Mouse (Mus musculus) lung, postnatal 0 days (tissue): ENCODE measurements around the gene Ap2a1. TPM values are rescaled to one million over a fixed set of nuclear protein-coding genes. Genes with fewer than 3 reads are reported as not detected.
A peak's percentile ranks its signal among the peaks of the same experiment; 100 is the strongest.

Source experiments
- ATAC-seq: fragments of 200-750 bp; cut with Nextera tagmentation; 2 replicates; pipeline ENCODE4 v1.8.0; 2017; ENCODE audit warnings: moderate library complexity
- DNase-seq: peaks from one replicate; pipeline ENCODE4 v3.0.0-alpha.2; 2016; ENCODE audit warnings: low spot score
- H3K27ac ChIP-seq: fragments of 300-500 bp; sonication (generic); 2 replicates; pipeline ENCODE4 v1.5.1; 2014; ENCODE audit warnings: antibody characterized with exemption, mild to moderate bottlenecking, low read length, mixed read lengths
- H3K27me3 ChIP-seq: fragments of 300-500 bp; sonication (generic); replicated peaks from 2 replicates; pipeline ENCODE4 v1.6.1; 2014; ENCODE audit warnings: low read length, mixed read lengths; ENCODE audit not compliant: insufficient read depth
- H3K36me3 ChIP-seq: fragments of 300-500 bp; sonication (generic); 2 replicates; pipeline ENCODE4 v1.6.1; 2014; ENCODE audit warnings: low read length, mixed read lengths; ENCODE audit not compliant: insufficient read depth
- H3K4me1 ChIP-seq: fragments of 300-500 bp; sonication (generic); 2 replicates; pipeline ENCODE4 v1.6.1; 2014; ENCODE audit warnings: antibody characterized with exemption, low read depth, low read length, mixed read lengths; ENCODE audit not compliant: insufficient read depth
- H3K4me2 ChIP-seq: fragments of 300-500 bp; sonication (generic); replicated peaks from 2 replicates; pipeline ENCODE4 v1.6.1; 2014; ENCODE audit warnings: low read depth, mild to moderate bottlenecking, low read length, moderate library complexity, mixed read lengths
- H3K4me3 ChIP-seq: fragments of 300-500 bp; sonication (generic); 2 replicates; pipeline ENCODE4 v1.5.1; 2014; ENCODE audit warnings: low read depth, low read length
- H3K9ac ChIP-seq: fragments of 300-500 bp; sonication (generic); replicated peaks from 2 replicates; pipeline ENCODE4 v1.6.1; 2014; ENCODE audit warnings: low read depth, mild to moderate bottlenecking
- H3K9me3 ChIP-seq: fragments of 300-500 bp; sonication (generic); 2 replicates; pipeline ENCODE4 v1.6.1; 2016; ENCODE audit warnings: low read length, mixed read lengths
- CTCF ChIP-seq: IDR thresholded peaks from 2 replicates; pipeline ENCODE4 v1.5.1; 2016; ENCODE audit warnings: antibody characterized with exemption, mild to moderate bottlenecking
- EP300 ChIP-seq: IDR thresholded peaks from 2 replicates; pipeline ENCODE4 v1.6.1; 2016; ENCODE audit warnings: antibody characterized with exemption, mild to moderate bottlenecking, control low read depth
- WGBS: fragments of 180-500 bp; shearing (Covaris S2); extraction: QIAGEN DNeasy Blood & Tissue Kit; methylation state at CpG from one replicate; pipeline ENCODE4 v1.1.7; 2014; 5-methylcytosine and 5-hydroxymethylcytosine counted together
- polyA plus RNA-seq: library from polyadenylated mRNA; unstranded; fragments of >200 nt; fragmentation: Nextera tagmentation; extraction: Ambion mirVana; gene quantifications from 2 replicates; pipeline ENCODE4 v1.2.1, GENCODE M21; 2015

Gene Ap2a1
- polyA plus RNA-seq, 1 experiment from 2014 or later = 36.1 TPM

DNA sequence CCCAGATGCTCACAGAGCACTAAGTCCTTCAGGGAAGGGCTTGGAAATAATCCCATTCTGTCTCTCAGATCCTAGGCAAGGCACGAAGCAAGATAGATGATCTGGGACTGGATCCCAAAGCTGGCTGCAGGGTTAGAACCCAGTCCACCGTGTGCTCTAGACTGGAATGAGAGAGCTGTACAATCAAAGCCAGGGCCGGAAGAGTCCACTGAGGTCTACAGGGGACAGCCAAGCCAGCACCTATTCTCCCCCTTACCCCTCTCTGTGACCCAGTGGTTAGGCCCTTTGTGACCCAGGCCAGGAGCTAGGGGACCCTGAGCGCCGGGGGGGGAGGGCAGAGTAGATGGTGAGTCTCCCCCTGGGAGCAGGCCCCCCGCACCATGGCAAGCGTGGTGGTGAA lies 13.6 kb upstream of the Ap2a1 start, which contains the start of gene Tsks:
TSS of gene Tsks (plus strand) at position 301 of the 400 bp plus-strand sequence.
- Histone ChIP-seq H3K36me3 (no peaks in the 10 kb centered on the region), H3K9me3 (no peaks in the 10 kb centered on the region), H3K4me3 (no peak within 1 kb of the TSS), H3K27me3 (no peaks in the 10 kb centered on the region), H3K9ac (no peak within 1 kb of the TSS), H3K4me1 (no peaks in the 10 kb centered on the region), H3K27ac (no peak within 1 kb of the TSS), H3K4me2 (no peak within 1 kb of the TSS)
- TF ChIP-seq CTCF (no peak), EP300 (no peak)
- 80% methylated on average over 7 of the region's 7 CpGs for WGBS
- ATAC-seq = no peak
- DNase-seq = no peak

DNA sequence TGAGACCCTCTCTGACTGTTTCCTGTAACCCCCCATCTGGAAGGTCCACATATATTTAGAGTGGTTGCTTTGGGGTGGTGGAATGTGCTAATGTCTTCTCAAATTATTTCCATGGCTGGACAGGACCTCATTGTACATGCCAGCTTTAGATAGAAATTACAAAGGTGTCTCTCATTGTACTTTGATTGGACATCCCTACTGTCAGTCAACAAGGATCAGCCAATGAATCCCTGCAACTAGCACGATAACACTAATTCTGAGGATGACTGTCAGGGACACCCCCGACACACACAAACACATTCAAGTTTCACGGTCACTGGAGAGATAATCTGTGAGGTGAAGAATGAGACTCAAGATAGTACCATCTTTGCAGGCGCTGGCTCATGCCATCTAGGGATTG lies 9.4 kb upstream of the Ap2a1 start:
- H3K27ac ChIP-seq = no peak overlapping the region
- H3K4me2 ChIP-seq = no peak overlapping the region
- no peak overlapping the region for H3K9ac ChIP-seq
- H3K9me3 ChIP-seq = peaks cover 3% of the 10 kb centered on the region; the same call in 1 of the 2 replicates
- DNase-seq = no peak
- H3K4me1 ChIP-seq = no peaks in the 10 kb centered on the region
- no peak overlapping the region for H3K4me3 ChIP-seq
- WGBS = 82% methylated on average over 4 of the region's 4 CpGs
- H3K36me3 ChIP-seq = no peaks in the 10 kb centered on the region
- H3K27me3 ChIP-seq = no peaks in the 10 kb centered on the region
- no peak for ATAC-seq
- TF ChIP-seq EP300 (no peak), CTCF (no peak)

DNA sequence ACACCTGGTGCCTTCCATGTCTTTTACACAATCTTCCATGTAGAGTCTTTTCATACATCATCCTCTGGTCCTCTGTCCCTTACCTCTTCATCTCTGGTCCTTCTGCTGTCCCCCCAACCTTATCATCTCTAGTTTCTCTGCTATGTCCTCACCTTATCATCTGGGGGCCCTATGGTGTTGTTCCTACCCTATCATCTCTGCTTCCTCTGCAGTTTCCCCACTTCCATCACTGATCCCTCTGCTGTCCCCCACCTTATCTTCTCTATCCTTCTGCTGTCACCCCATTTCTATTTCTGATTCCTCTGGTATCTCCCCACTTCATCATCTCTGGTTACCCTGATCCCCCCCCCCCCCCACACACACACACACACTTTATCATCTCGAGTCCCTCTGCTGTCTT lies 726 bp downstream of the Ap2a1 start:
- Histone ChIP-seq H3K4me3 (peak overlapping the region; percentile 83), H3K9ac (peak overlapping the region; percentile 79), H3K27ac (no peak overlapping the region), H3K4me1 (peaks cover 9% of the 10 kb centered on the region), H3K9me3 (no peaks in the 10 kb centered on the region), H3K36me3 (no peaks in the 10 kb centered on the region), H3K27me3 (no peaks in the 10 kb centered on the region), H3K4me2 (peak overlapping the region; percentile 54)
- WGBS = 0% methylated on average over 1 of the region's 1 CpGs
- ATAC-seq (no peak), DNase-seq (no peak)
- TF ChIP-seq EP300 (no peak), CTCF (no peak)

DNA sequence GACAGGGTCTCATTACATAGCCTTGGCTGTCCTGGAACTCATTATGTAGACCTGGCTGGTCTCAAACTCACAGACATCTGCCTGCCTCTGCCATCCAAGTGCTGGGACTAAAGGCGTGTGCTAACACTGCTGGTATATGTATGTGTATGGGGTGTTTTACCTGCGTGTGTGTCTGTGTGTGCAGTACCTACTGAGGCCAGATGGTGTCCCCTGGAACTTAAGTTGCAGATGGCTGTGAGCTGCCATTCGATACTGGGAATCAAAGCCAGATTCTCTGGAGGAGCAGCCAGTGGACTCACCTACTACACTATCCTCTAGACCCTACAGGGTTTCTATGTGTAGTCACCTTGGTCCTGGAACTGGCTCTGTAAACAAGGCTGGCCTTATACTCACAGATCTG lies 3.8 kb downstream of the Ap2a1 start:
- Histone ChIP-seq H3K9ac (no peak overlapping the region), H3K4me1 (peaks cover 9% of the 10 kb centered on the region), H3K27ac (no peak overlapping the region), H3K27me3 (no peaks in the 10 kb centered on the region), H3K36me3 (no peaks in the 10 kb centered on the region), H3K4me3 (no peak overlapping the region), H3K9me3 (no peaks in the 10 kb centered on the region), H3K4me2 (no peak overlapping the region)
- ATAC-seq (no peak), DNase-seq (peak; percentile 46)
- WGBS = 68% methylated on average over 3 of the region's 3 CpGs
- TF ChIP-seq CTCF (peak; percentile 76), EP300 (no peak)

DNA sequence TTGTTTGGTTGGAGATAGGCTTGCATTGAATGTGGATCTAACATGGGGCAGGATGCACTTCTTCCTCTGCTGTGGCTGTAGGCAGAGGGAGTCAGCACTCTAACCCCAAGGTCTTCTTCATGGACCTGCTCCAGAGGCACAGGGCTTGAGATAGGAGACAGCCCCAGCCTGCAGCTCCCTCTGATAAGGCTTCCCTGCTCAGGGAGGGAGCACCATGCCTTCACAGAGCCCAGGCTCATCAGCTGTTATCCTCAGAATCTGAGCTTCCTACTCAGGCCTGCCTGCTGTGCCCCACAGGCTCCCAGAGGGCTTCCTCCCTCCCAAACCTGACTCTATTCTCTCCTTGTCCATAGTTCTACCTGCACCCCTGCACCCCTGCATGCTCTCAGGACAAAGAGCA lies 6.8 kb downstream of the Ap2a1 start:
- no peak overlapping the region for H3K27ac ChIP-seq
- no peaks in the 10 kb centered on the region for H3K36me3 ChIP-seq
- no peak overlapping the region for H3K4me2 ChIP-seq
- no peaks in the 10 kb centered on the region for H3K9me3 ChIP-seq
- no peak overlapping the region for H3K4me3 ChIP-seq
- DNase-seq (no peak), ATAC-seq (no peak)
- no peak overlapping the region for H3K9ac ChIP-seq
- TF ChIP-seq CTCF (no peak), EP300 (no peak)
- 0 out of 2 replicates have a peak, but pooled peaks cover under 1% of the 10 kb centered on the region for H3K4me1 ChIP-seq
- H3K27me3 ChIP-seq = no peaks in the 10 kb centered on the region

DNA sequence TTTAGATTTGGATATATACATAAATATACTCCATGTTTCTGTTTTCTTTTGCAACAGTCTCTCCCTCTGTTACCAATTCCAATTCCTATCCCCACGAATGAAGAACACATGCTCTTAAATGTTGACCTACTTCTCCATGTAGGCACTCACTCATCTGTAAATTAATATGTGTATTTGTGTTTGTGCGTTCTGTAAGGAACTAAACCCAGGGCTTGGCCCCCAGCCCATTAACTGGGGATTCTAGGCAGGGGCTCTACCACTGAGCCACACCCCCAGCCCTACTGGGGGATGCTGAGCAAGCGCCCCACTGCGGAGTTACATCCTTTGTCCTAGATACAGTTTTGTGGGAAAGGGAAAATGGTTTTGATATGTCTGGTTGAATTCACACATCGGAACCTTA lies 10.2 kb downstream of the Ap2a1 start:
- ATAC-seq = no peak
- 89% methylated on average over 5 of the region's 5 CpGs for WGBS

DNA sequence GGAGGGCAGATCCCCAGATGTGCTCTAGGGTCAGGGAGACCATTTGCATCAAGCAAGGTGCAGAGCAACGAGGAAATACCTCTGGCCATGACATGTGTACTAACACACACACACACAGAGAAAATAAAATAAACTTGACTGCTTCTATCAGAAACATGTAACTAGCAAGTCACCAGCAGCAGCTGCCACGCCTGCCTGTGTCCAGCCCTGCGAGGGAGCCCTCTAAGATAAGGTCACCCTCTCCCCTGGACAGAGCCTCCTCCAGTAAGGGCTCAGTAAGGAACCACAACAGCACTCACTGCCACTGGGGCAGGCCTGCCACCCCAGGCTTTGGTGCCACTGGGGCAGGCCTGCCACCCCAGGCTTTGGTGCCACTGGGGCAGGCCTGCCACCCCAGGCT lies 11.1 kb downstream of the Ap2a1 start:
- 42% methylated on average over 3 of the region's 3 CpGs for WGBS
- H3K4me3 ChIP-seq = no peak overlapping the region
- H3K27me3 ChIP-seq = no peaks in the 10 kb centered on the region
- ATAC-seq = 0 out of 2 replicates have a peak, but pooled peaks have one; percentile 20
- TF ChIP-seq CTCF = no peak
- TF ChIP-seq EP300 = no peak
- DNase-seq = no peak
- H3K9me3 ChIP-seq = no peaks in the 10 kb centered on the region
- no peak overlapping the region for H3K4me2 ChIP-seq
- H3K4me1 ChIP-seq = 0 out of 2 replicates have a peak, but pooled peaks cover 7% of the 10 kb centered on the region
- H3K27ac ChIP-seq = 0 out of 2 replicates have a peak overlapping the region, but pooled peaks have one; percentile 38
- no peaks in the 10 kb centered on the region; the same call in 1 of the 2 replicates for H3K36me3 ChIP-seq
- H3K9ac ChIP-seq = no peak overlapping the region

More for the DNA sequence above, 10.2 kb downstream of the Ap2a1 start:
- H3K9me3 ChIP-seq = no peaks in the 10 kb centered on the region
- no peak overlapping the region for H3K27ac ChIP-seq
- H3K4me2 ChIP-seq = no peak overlapping the region
- no peak overlapping the region for H3K9ac ChIP-seq
- no peaks in the 10 kb centered on the region for H3K27me3 ChIP-seq
- TF ChIP-seq EP300 (no peak), CTCF (no peak)
- DNase-seq = no peak
- no peaks in the 10 kb centered on the region; the same call in 1 of the 2 replicates for H3K36me3 ChIP-seq
- H3K4me3 ChIP-seq = no peak overlapping the region
- H3K4me1 ChIP-seq = 0 out of 2 replicates have a peak, but pooled peaks cover 7% of the 10 kb centered on the region
